Mouse (Mus musculus) MEL (cell line): ENCODE measurements around the gene Aes.
A peak's percentile ranks its signal among the peaks of the same experiment; 100 is the strongest.

Experiments
- CHD2 ChIP-seq: IDR thresholded peaks from 2 replicates; pipeline ENCODE4 v1.6.1; 2011; ENCODE audit warnings: low read length, improper control_type of control experiment
- CTCF ChIP-seq, 3 experiments: IDR thresholded peaks in 2 of 3; conservative IDR thresholded peaks in 1 of 3; 2 replicates each; pipeline ENCODE4 v1.5.1; 2011 to 2012; ENCODE audit warnings: low read length in 3 of 3, low read depth in 2 of 3, mild to moderate bottlenecking in 2 of 3, improper control_type of control experiment in 1 of 3, inconsistent platforms in 1 of 3, mixed read lengths in 1 of 3, moderate library complexity in 1 of 3; ENCODE audit not compliant: control insufficient read depth in 1 of 3, insufficient read depth in 1 of 3, poor library complexity in 1 of 3, severe bottlenecking in 1 of 3
- ELF1 ChIP-seq: IDR thresholded peaks from 2 replicates; pipeline ENCODE4 v1.6.1; 2014; ENCODE audit warnings: low read depth, mild to moderate bottlenecking, inconsistent platforms, low read length, improper control_type of control experiment, moderate library complexity
- EP300 ChIP-seq, 2 experiments: IDR thresholded peaks; 2 replicates each; pipeline ENCODE4 v1.6.1; 2011; ENCODE audit warnings: improper control_type of control experiment in 2 of 2, low read length in 2 of 2, low read depth in 1 of 2, mild to moderate bottlenecking in 1 of 2
- ETS1 ChIP-seq: IDR thresholded peaks from 2 replicates; pipeline ENCODE4 v1.6.1; 2012; ENCODE audit warnings: low read depth, mild to moderate bottlenecking, inconsistent platforms, low read length, improper control_type of control experiment, moderate library complexity
- GABPA ChIP-seq: IDR thresholded peaks from 2 replicates; pipeline ENCODE4 v1.6.1; 2012; ENCODE audit warnings: low read depth, mild to moderate bottlenecking, inconsistent platforms, low read length, improper control_type of control experiment, moderate library complexity
- GATA1 ChIP-seq: IDR thresholded peaks from 2 replicates; pipeline ENCODE4 v1.6.1; 2011; ENCODE audit warnings: low read depth, low read length, improper control_type of control experiment
- HCFC1 ChIP-seq: IDR thresholded peaks from 2 replicates; pipeline ENCODE4 v1.6.1; 2012; ENCODE audit warnings: low read depth, mild to moderate bottlenecking, inconsistent platforms, low read length, improper control_type of control experiment, moderate library complexity
- NRF1 ChIP-seq: IDR thresholded peaks from 2 replicates; pipeline ENCODE4 v1.6.1; 2014; ENCODE audit warnings: low read depth, mild to moderate bottlenecking, inconsistent platforms, low read length, improper control_type of control experiment, moderate library complexity; ENCODE audit not compliant: poor library complexity, insufficient read depth, severe bottlenecking
- POLR2A ChIP-seq, 2 experiments: IDR thresholded peaks; 2 replicates each; pipeline ENCODE4 v1.6.1; 2011 to 2012; ENCODE audit warnings: low read length in 2 of 2, mild to moderate bottlenecking in 2 of 2, control low read depth in 1 of 2, improper control_type of control experiment in 1 of 2, low read depth in 1 of 2, moderate library complexity in 1 of 2; ENCODE audit not compliant: control insufficient read depth in 1 of 2, insufficient read depth in 1 of 2, poor library complexity in 1 of 2
- RCOR1 ChIP-seq: IDR thresholded peaks from 2 replicates; pipeline ENCODE4 v1.6.1; 2012; ENCODE audit warnings: low read depth, mild to moderate bottlenecking, inconsistent platforms, low read length, improper control_type of control experiment
- TBP ChIP-seq: IDR thresholded peaks from 2 replicates; pipeline ENCODE4 v1.8.0; 2011; ENCODE audit warnings: low read depth, low read length, improper control_type of control experiment
- UBTF ChIP-seq: IDR thresholded peaks from 2 replicates; pipeline ENCODE4 v1.6.1; 2012; ENCODE audit warnings: low read depth, mild to moderate bottlenecking, inconsistent platforms, low read length, improper control_type of control experiment, moderate library complexity, borderline replicate concordance; ENCODE audit not compliant: insufficient read depth
- ZKSCAN1 ChIP-seq: IDR thresholded peaks from 2 replicates; pipeline ENCODE4 v1.6.1; 2012; ENCODE audit warnings: low read depth, mild to moderate bottlenecking, inconsistent platforms, low read length, improper control_type of control experiment, moderate library complexity

GRCm38 (mm10) chr10:81559163-81559626 is at the start of gene Aes:
- TF ChIP-seq CTCF (IDR thresholded peaks at IDR 0.05 in 2 of 3, conservative IDR thresholded peaks at IDR 0.05 in 1 of 3; ENCODE audit: control insufficient read depth in 1 of 3, insufficient read depth in 1 of 3, low read depth in 2 of 3, low read length in 3 of 3, poor library complexity in 1 of 3, severe bottlenecking in 1 of 3) (no peak), GATA1 (no peak), POLR2A (IDR thresholded peaks at IDR 0.05; ENCODE audit: control insufficient read depth in 1 of 2, insufficient read depth in 1 of 2, low read depth in 1 of 2, low read length in 2 of 2, poor library complexity in 1 of 2) (no peak; a peak in 2 of 4 replicates), ETS1 (no peak), CHD2 (no peak), ZKSCAN1 (no peak), ELF1 (no peak), EP300 (IDR thresholded peaks at IDR 0.05; ENCODE audit: low read depth in 1 of 2, low read length in 2 of 2) (no peak; a peak in 1 of 4 replicates), HCFC1 (0 out of 2 replicates have a peak, but pooled peaks have one; percentile 24), TBP (no peak), GABPA (no peak), NRF1 (peak; percentile 66), RCOR1 (no peak), UBTF (no peak)
